Mouse (Mus musculus) hindbrain, embryonic 10.5 days (tissue): ENCODE data around the gene Krtap5-5. TPM values are rescaled to one million over a fixed set of nuclear protein-coding genes. Genes with fewer than 3 reads are reported as not detected.
"Not testable (repeated sequence)": the region's sequence is repeated elsewhere in the genome, so short reads cannot be mapped to it uniquely, and the experiment has no call there.

Source experiments
- DNase-seq: peaks from one replicate; pipeline ENCODE4 v3.0.0-alpha.2; 2017; ENCODE audit warnings: low spot score
- H3K27ac ChIP-seq: fragments of 300-500 bp; sonication (generic); 2 replicates; pipeline ENCODE4 v1.5.1; 2016; ENCODE audit warnings: mild to moderate bottlenecking, moderate library complexity
- H3K27me3 ChIP-seq: fragments of 300-500 bp; sonication (generic); 2 replicates; pipeline ENCODE4 v1.6.1; 2016; ENCODE audit warnings: mild to moderate bottlenecking; ENCODE audit not compliant: poor library complexity, insufficient read depth, severe bottlenecking
- H3K36me3 ChIP-seq: fragments of 300-500 bp; sonication (generic); 2 replicates; pipeline ENCODE4 v1.6.1; 2016; ENCODE audit warnings: mild to moderate bottlenecking, moderate library complexity
- H3K4me1 ChIP-seq: fragments of 300-500 bp; sonication (generic); replicated peaks from 2 replicates; pipeline ENCODE4 v1.6.1; 2016; ENCODE audit warnings: mild to moderate bottlenecking
- H3K4me3 ChIP-seq: fragments of 300-500 bp; sonication (generic); 2 replicates; pipeline ENCODE4 v1.5.1; 2016; ENCODE audit warnings: mild to moderate bottlenecking, moderate library complexity
- H3K9me3 ChIP-seq: fragments of 300-500 bp; sonication (generic); 2 replicates; pipeline ENCODE4 v1.6.1; 2016; ENCODE audit warnings: mild to moderate bottlenecking, moderate library complexity
- WGBS: fragments of 180-500 bp; shearing (Covaris S2); methylation state at CpG from one replicate; pipeline ENCODE4 v1.1.7; 2016; 5-methylcytosine and 5-hydroxymethylcytosine counted together
- polyA plus RNA-seq: library from polyadenylated mRNA; unstranded; fragments of >200 nt; fragmentation: Nextera tagmentation; extraction: Ambion mirVana; gene quantifications from 2 replicates; pipeline ENCODE4 v1.2.1, GENCODE M21; 2016

Krtap5-5 gene
- not detected in 2 replicates for polyA plus RNA-seq

DNA sequence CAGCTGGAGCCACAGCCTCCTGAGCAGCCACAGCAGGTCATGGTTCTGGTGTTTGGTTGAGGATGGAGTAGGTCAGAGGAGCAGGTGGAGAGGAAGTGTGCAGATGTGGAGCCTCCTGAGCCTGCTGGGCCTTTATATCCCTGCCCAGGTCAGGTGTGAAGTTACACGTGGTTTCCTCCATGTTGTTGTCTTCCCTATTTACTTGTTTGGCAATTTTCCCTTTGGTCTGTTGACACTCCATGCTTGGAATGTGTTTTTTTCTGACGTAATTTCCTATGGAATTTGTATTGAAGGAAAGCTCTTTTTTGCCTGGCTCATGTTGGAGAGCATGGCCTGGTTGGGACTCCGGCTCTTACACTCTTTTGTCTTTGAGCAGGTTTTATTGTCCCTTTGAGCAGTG is at the start of gene Krtap5-5:
Gene Krtap5-5, minus strand, starts transcription at position 101 of the 400 bp plus-strand sequence.
- 55% methylated on average over 3 of the region's 3 CpGs for WGBS
- H3K9me3 ChIP-seq, H3K4me1 ChIP-seq, H3K36me3 ChIP-seq, DNase-seq, H3K27me3 ChIP-seq, H3K4me3 ChIP-seq, H3K27ac ChIP-seq: not testable (repeated sequence)

- DNase-seq, H3K4me1 ChIP-seq, H3K27ac ChIP-seq, H3K36me3 ChIP-seq, H3K9me3 ChIP-seq, H3K4me3 ChIP-seq: not testable (repeated sequence)
- H3K27me3 ChIP-seq: peaks cover 24% of the 10 kb centered on the region
- WGBS: 70% methylated on average over 1 of the region's 1 CpGs
These were observed 49.5 kb upstream of the Krtap5-5 start for GRCm38 (mm10) chr7:142279291-142279690.

- not testable (repeated sequence) for H3K4me1 ChIP-seq, H3K4me3 ChIP-seq, H3K27ac ChIP-seq, H3K9me3 ChIP-seq, H3K36me3 ChIP-seq
- peaks cover 18% of the 10 kb centered on the region for H3K27me3 ChIP-seq
- peak; percentile 60 for DNase-seq
- 0% methylated on average over 3 of the region's 3 CpGs for WGBS
These were observed 48.4 kb upstream of the Krtap5-5 start for GRCm38 (mm10) chr7:142278183-142278582.

DNA sequence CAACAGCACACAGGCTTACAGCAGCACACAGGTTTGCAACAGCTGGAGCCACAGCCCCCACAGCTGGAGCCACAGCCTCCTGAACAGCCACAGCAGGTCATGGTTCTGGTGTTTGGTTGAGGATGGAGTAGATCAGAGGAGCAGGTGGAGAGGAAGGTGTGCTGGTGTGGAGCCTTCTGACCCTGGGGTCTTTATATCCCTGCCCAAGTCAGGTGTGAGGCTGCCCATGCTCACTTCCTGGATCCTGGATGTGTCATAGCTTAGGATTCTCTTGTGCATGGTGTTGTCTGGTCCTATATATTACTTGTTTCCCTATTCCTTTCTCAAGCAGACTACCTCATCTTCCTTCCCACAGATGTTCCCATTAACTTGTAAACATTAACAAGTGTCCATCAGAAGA is 44.5 kb upstream of the Krtap5-5 start, which contains the start of gene Gm4559:
Gene Gm4559, minus strand, starts transcription at position 101 of the 400 bp plus-strand sequence.
- H3K9me3 ChIP-seq, H3K27ac ChIP-seq, DNase-seq, H3K27me3 ChIP-seq, H3K4me3 ChIP-seq, H3K4me1 ChIP-seq, H3K36me3 ChIP-seq: not testable (repeated sequence)

DNA sequence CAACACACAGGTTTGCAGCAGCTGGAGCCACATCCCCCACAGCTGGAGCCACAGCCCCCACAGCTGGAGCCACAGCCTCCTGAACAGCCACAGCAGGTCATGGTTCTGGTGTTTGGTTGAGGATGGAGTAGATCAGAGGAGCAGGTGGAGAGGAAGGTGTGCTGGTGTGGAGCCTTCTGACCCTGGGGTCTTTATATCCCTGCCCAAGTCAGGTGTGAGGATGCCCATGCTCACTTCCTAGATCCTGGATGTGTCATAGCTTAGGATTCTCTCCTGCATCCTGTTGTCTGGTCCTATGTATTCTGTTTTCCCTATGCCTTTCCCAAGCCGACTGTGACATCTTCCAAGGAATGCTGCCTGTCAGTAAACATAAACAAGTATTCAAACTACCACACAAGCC is 28.5 kb upstream of the Krtap5-5 start, which contains the start of gene Gm2431:
Gene Gm2431, minus strand, starts transcription at position 101 of the 400 bp plus-strand sequence.
- H3K4me1 ChIP-seq, H3K4me3 ChIP-seq, H3K36me3 ChIP-seq, DNase-seq, H3K27ac ChIP-seq, H3K9me3 ChIP-seq, H3K27me3 ChIP-seq: not testable (repeated sequence)
- WGBS: 77% methylated on average over 1 of the region's 1 CpGs

DNA sequence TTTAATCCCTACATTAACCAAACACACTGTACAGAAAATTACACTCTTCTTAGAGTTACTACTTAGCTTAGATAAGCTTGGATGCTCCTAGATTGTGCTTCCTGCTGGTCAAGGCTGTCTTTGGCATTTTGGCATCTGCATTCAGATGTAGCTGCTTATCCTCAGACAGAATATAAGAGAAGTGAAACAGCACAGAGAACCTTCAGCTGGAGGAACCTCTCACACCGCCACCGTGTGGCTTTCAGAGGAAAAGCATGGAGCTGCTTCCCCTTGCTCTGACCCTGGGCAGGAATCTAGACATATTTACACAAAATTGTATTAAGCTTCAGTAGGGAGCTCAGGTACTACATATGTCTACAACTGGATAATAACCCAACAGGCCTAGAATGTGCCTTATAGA is 25.7 kb upstream of the Krtap5-5 start:
- H3K27ac ChIP-seq: no peak overlapping the region
- under 1% methylated on average over 2 of the region's 2 CpGs for WGBS
- peak; percentile 18 for DNase-seq
- no peak overlapping the region for H3K4me3 ChIP-seq
- no peaks in the 10 kb centered on the region for H3K27me3 ChIP-seq
- H3K4me1 ChIP-seq: no peaks in the 10 kb centered on the region
- no peaks in the 10 kb centered on the region for H3K36me3 ChIP-seq
- H3K9me3 ChIP-seq: no peaks in the 10 kb centered on the region

DNA sequence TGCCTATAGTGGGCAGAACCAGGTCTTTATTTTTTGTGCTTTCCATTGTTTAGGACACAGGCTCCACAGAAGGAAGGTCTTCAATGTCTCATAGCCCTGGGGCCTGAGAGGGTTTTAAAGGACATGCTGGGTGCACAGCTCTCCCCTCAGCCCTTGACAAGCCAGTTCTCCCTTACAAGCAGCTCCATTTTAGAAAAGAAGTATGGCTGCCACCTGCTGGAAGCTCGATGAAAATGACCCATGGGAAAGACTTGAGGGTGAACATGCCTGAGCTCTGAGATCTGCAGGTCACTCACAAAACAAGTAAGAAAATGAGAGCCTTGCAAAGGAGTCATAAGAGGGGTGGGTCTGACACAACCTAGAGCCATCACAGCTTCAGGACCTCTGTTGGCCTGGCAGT is 20.1 kb upstream of the Krtap5-5 start:
- Histone ChIP-seq H3K27me3 (no peaks in the 10 kb centered on the region), H3K4me3 (no peak overlapping the region), H3K4me1 (no peaks in the 10 kb centered on the region), H3K27ac (no peak overlapping the region), H3K36me3 (no peaks in the 10 kb centered on the region), H3K9me3 (no peaks in the 10 kb centered on the region)
- whole genome bisulfite sequencing: 0% methylated on average over 1 of the region's 1 CpGs
- DNase-seq: peak; percentile 28

DNA sequence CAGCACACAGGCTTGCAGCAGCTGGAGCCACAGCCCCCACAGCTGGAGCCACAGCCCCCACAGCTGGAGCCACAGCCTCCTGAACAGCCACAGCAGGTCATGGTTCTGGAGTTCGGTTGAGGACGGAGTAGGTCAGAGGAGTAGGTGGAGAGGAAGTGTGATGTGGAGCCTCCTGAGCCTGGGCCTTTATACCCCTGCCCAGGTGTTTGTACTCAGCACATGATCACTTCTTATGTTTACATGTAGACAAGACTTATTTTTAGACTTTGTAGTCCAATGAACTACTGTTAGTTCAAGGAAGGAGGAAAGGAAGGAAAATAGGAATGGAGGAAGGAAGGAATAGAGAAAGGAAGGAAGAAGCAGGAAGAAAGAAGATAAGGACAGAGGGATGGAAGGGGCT is 11.2 kb upstream of the Krtap5-5 start, which contains the start of gene Gm40460:
Gene Gm40460, minus strand, starts transcription at position 101 of the 400 bp plus-strand sequence.
- no peaks in the 10 kb centered on the region for H3K4me1 ChIP-seq
- 57% methylated on average over 2 of the region's 2 CpGs for WGBS
- H3K9me3 ChIP-seq: peaks cover 8% of the 10 kb centered on the region; the same call in 1 of the 2 replicates
- no peak within 1 kb of the TSS for H3K4me3 ChIP-seq
- H3K36me3 ChIP-seq: no peaks in the 10 kb centered on the region
- H3K27ac ChIP-seq: no peak within 1 kb of the TSS
- H3K27me3 ChIP-seq: no peaks in the 10 kb centered on the region
- DNase-seq: no peak

- peaks cover 20% of the 10 kb centered on the region for H3K9me3 ChIP-seq
- no peak for DNase-seq
- no peak overlapping the region for H3K27ac ChIP-seq
- no peaks in the 10 kb centered on the region for H3K36me3 ChIP-seq
- peaks cover 7% of the 10 kb centered on the region; the same call in 1 of the 2 replicates for H3K4me1 ChIP-seq
- WGBS: 47% methylated on average over 1 of the region's 1 CpGs
- H3K27me3 ChIP-seq: no peaks in the 10 kb centered on the region
- H3K4me3 ChIP-seq: no peak overlapping the region
These were observed 1.8 kb upstream of the Krtap5-5 start for GRCm38 (mm10) chr7:142231540-142231939.

DNA sequence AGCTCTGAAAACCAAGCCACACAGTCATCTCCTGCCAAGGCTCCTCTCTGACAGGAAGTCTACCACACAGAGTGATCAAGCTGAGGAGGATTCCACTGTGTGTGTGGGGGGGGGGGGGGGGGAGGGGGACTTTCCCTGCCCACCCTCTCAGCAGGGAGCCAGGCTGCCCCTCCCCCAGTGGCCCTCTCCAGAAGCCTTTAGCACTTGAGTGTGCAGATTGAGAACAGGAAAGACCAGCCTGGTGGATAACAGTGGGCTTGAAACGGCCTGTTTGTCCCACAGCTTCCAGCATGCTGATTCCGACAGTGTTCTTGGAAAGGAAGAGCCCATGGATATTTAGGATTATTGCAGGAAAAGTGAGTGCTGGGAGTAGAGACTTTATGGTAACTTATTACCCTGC is 5.3 kb downstream of the Krtap5-5 start:
- Histone ChIP-seq H3K4me1 (peaks cover 4% of the 10 kb centered on the region), H3K36me3 (no peaks in the 10 kb centered on the region), H3K27ac (no peak overlapping the region), H3K4me3 (no peak overlapping the region), H3K9me3 (no peaks in the 10 kb centered on the region), H3K27me3 (no peaks in the 10 kb centered on the region)
- WGBS: 44% methylated on average over 2 of the region's 2 CpGs
- DNase-seq: no peak

DNA sequence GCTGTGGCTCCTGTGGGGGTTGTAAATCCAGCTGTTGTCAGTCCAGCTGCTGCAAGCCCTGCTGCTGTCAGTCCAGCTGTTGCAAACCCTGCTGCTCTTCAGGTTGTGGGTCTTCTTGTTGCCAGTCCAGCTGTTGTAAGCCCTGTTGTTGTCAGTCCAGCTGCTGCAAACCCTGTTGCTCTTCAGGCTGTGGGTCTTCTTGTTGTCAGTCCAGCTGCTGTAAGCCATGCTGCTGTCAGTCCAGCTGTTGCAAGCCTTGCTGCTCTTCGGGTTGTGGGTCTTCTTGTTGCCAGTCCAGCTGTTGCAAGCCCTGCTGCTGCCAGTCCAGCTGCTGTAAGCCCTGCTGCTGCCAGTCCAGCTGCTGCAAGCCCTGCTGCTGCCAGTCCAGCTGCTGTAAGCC is 17.6 kb downstream of the Krtap5-5 start:
- not testable (repeated sequence) for H3K9me3 ChIP-seq, H3K4me3 ChIP-seq, H3K36me3 ChIP-seq, H3K27ac ChIP-seq, H3K27me3 ChIP-seq, H3K4me1 ChIP-seq, DNase-seq
- WGBS: 66% methylated on average over 1 of the region's 1 CpGs

- DNase-seq: no peak
- no peaks in the 10 kb centered on the region for H3K4me1 ChIP-seq
- no peaks in the 10 kb centered on the region for H3K36me3 ChIP-seq
- no peaks in the 10 kb centered on the region for H3K9me3 ChIP-seq
- WGBS: 89% methylated on average over 1 of the region's 1 CpGs
- H3K27ac ChIP-seq: no peak within 1 kb of the TSS
- no peaks in the 10 kb centered on the region for H3K27me3 ChIP-seq
- no peak within 1 kb of the TSS for H3K4me3 ChIP-seq
These were observed 18.2 kb downstream of the Krtap5-5 start, which contains the start of gene Gm7579 for GRCm38 (mm10) chr7:142211559-142211958. TSS of gene Gm7579 (plus strand) at chr7:142211859.

GRCm38 (mm10) chr7:142206891-142207290 is 22.9 kb downstream of the Krtap5-5 start:
- H3K27ac ChIP-seq, H3K27me3 ChIP-seq, H3K4me1 ChIP-seq, H3K4me3 ChIP-seq, H3K36me3 ChIP-seq, H3K9me3 ChIP-seq, DNase-seq: not testable (repeated sequence)
- WGBS: 74% methylated on average over 5 of the region's 5 CpGs

GRCm38 (mm10) chr7:142205488-142205887 is 24.3 kb downstream of the Krtap5-5 start:
- Histone ChIP-seq H3K27me3 (no peaks in the 10 kb centered on the region), H3K4me1 (no peaks in the 10 kb centered on the region), H3K9me3 (no peaks in the 10 kb centered on the region), H3K27ac (no peak overlapping the region), H3K36me3 (no peaks in the 10 kb centered on the region), H3K4me3 (no peak overlapping the region)
- DNase-seq: no peak
